Mouse (Mus musculus): ENCODE results near the gene Tmem176a. TPM values are rescaled to one million over a fixed set of nuclear protein-coding genes. Genes with fewer than 3 reads are reported as not detected.

Gene Tmem176a
- polyA plus RNA-seq, 1 experiment from 2014 or later, result 183 TPM

GRCm38 (mm10) chr6:48825016-48825415 is 15.7 kb upstream of the Tmem176a start:
- peak; percentile 90 for ATAC-seq
- WGBS, result 53% methylated on average over 7 of the region's 7 CpGs
- Histone ChIP-seq H3K4me1 (ENCODE audit: control insufficient read depth, insufficient read depth, low read length) (peaks cover 19% of the 10 kb centered on the region; the same call in 1 of the 2 replicates), H3K27me3 (replicated peaks; ENCODE audit: control insufficient read depth, insufficient read depth, low read length) (no peaks in the 10 kb centered on the region), H3K9me3 (ENCODE audit: control insufficient read depth, low read length) (no peaks in the 10 kb centered on the region), H3K9ac (ENCODE audit: low read depth, low read length) (no peak overlapping the region), H3K4me2 (ENCODE audit: low read depth, low read length) (peak overlapping the region; percentile 27; the same call in 1 of the 2 replicates), H3K36me3 (ENCODE audit: control insufficient read depth, insufficient read depth, low read length) (no peaks in the 10 kb centered on the region), H3K27ac (ENCODE audit: low read length) (no peak overlapping the region), H3K4me3 (ENCODE audit: low read length) (no peak overlapping the region)

GRCm38 (mm10) chr6:48828976-48829375 is 11.7 kb upstream of the Tmem176a start:
- Histone ChIP-seq H3K9me3 (ENCODE audit: control insufficient read depth, low read length) (no peaks in the 10 kb centered on the region), H3K9ac (ENCODE audit: low read depth, low read length) (no peak overlapping the region), H3K4me3 (ENCODE audit: low read length) (no peak overlapping the region), H3K4me2 (ENCODE audit: low read depth, low read length) (no peak overlapping the region), H3K36me3 (ENCODE audit: control insufficient read depth, insufficient read depth, low read length) (peaks cover 18% of the 10 kb centered on the region), H3K27ac (ENCODE audit: low read length) (no peak overlapping the region), H3K4me1 (ENCODE audit: control insufficient read depth, insufficient read depth, low read length) (peaks cover 12% of the 10 kb centered on the region; the same call in 1 of the 2 replicates), H3K27me3 (replicated peaks; ENCODE audit: control insufficient read depth, insufficient read depth, low read length) (no peaks in the 10 kb centered on the region)
- ATAC-seq, result no peak
- 59% methylated on average over 1 of the region's 1 CpGs for WGBS

GRCm38 (mm10) chr6:48829651-48830050 is 11.1 kb upstream of the Tmem176a start:
- H3K36me3 ChIP-seq (ENCODE audit: control insufficient read depth, insufficient read depth, low read length), result peaks cover 24% of the 10 kb centered on the region
- no peaks in the 10 kb centered on the region for H3K27me3 ChIP-seq (replicated peaks; ENCODE audit: control insufficient read depth, insufficient read depth, low read length)
- H3K9me3 ChIP-seq (ENCODE audit: control insufficient read depth, low read length), result no peaks in the 10 kb centered on the region
- peak overlapping the region; percentile 23; the same call in 1 of the 2 replicates for H3K27ac ChIP-seq (ENCODE audit: low read length)
- no peak overlapping the region for H3K4me2 ChIP-seq (ENCODE audit: low read depth, low read length)
- H3K9ac ChIP-seq (ENCODE audit: low read depth, low read length), result no peak overlapping the region
- no peak overlapping the region for H3K4me3 ChIP-seq (ENCODE audit: low read length)
- ATAC-seq, result no peak
- H3K4me1 ChIP-seq (ENCODE audit: control insufficient read depth, insufficient read depth, low read length), result peaks cover 9% of the 10 kb centered on the region; the same call in 1 of the 2 replicates

GRCm38 (mm10) chr6:48830241-48830640 is 10.5 kb upstream of the Tmem176a start:
- Histone ChIP-seq H3K27ac (ENCODE audit: low read length) (peak overlapping the region; percentile 23; the same call in 1 of the 2 replicates), H3K9me3 (ENCODE audit: control insufficient read depth, low read length) (no peaks in the 10 kb centered on the region), H3K4me2 (ENCODE audit: low read depth, low read length) (no peak overlapping the region), H3K4me3 (ENCODE audit: low read length) (no peak overlapping the region), H3K27me3 (replicated peaks; ENCODE audit: control insufficient read depth, insufficient read depth, low read length) (no peaks in the 10 kb centered on the region), H3K36me3 (ENCODE audit: control insufficient read depth, insufficient read depth, low read length) (peaks cover 30% of the 10 kb centered on the region), H3K9ac (ENCODE audit: low read depth, low read length) (no peak overlapping the region), H3K4me1 (ENCODE audit: control insufficient read depth, insufficient read depth, low read length) (peaks cover 6% of the 10 kb centered on the region; the same call in 1 of the 2 replicates)
- ATAC-seq, result 0 out of 2 replicates have a peak, but pooled peaks have one; percentile 29
- 17% methylated on average over 1 of the region's 1 CpGs for WGBS

- Histone ChIP-seq H3K9me3 (ENCODE audit: control insufficient read depth, low read length) (no peaks in the 10 kb centered on the region), H3K4me1 (ENCODE audit: control insufficient read depth, insufficient read depth, low read length) (peaks cover 5% of the 10 kb centered on the region; the same call in 1 of the 2 replicates), H3K27ac (ENCODE audit: low read length) (0 out of 2 replicates have a peak overlapping the region, but pooled peaks have one; percentile 1), H3K4me2 (ENCODE audit: low read depth, low read length) (no peak overlapping the region), H3K36me3 (ENCODE audit: control insufficient read depth, insufficient read depth, low read length) (peaks cover 39% of the 10 kb centered on the region), H3K4me3 (ENCODE audit: low read length) (no peak overlapping the region), H3K9ac (ENCODE audit: low read depth, low read length) (no peak overlapping the region), H3K27me3 (replicated peaks; ENCODE audit: control insufficient read depth, insufficient read depth, low read length) (no peaks in the 10 kb centered on the region)
- 84% methylated on average over 5 of the region's 5 CpGs for WGBS
- ATAC-seq, result no peak
These were observed 9.6 kb upstream of the Tmem176a start for GRCm38 (mm10) chr6:48831141-48831540.

GRCm38 (mm10) chr6:48832426-48832825 is 8.3 kb upstream of the Tmem176a start:
- Histone ChIP-seq H3K9me3 (ENCODE audit: control insufficient read depth, low read length) (no peaks in the 10 kb centered on the region), H3K27ac (ENCODE audit: low read length) (no peak overlapping the region), H3K9ac (ENCODE audit: low read depth, low read length) (no peak overlapping the region), H3K4me3 (ENCODE audit: low read length) (no peak overlapping the region), H3K4me2 (ENCODE audit: low read depth, low read length) (no peak overlapping the region), H3K4me1 (ENCODE audit: control insufficient read depth, insufficient read depth, low read length) (peaks cover 5% of the 10 kb centered on the region; the same call in 1 of the 2 replicates), H3K27me3 (replicated peaks; ENCODE audit: control insufficient read depth, insufficient read depth, low read length) (no peaks in the 10 kb centered on the region), H3K36me3 (ENCODE audit: control insufficient read depth, insufficient read depth, low read length) (peaks cover 48% of the 10 kb centered on the region)
- 86% methylated on average over 1 of the region's 1 CpGs for WGBS
- no peak for ATAC-seq

- no peaks in the 10 kb centered on the region for H3K9me3 ChIP-seq (ENCODE audit: control insufficient read depth, low read length)
- 96% methylated on average over 4 of the region's 4 CpGs for WGBS
- no peak overlapping the region for H3K27ac ChIP-seq (ENCODE audit: low read length)
- no peak for ATAC-seq
- H3K4me3 ChIP-seq (ENCODE audit: low read length), result no peak overlapping the region
- H3K4me2 ChIP-seq (ENCODE audit: low read depth, low read length), result no peak overlapping the region
- H3K27me3 ChIP-seq (replicated peaks; ENCODE audit: control insufficient read depth, insufficient read depth, low read length), result no peaks in the 10 kb centered on the region
- peaks cover 56% of the 10 kb centered on the region for H3K36me3 ChIP-seq (ENCODE audit: control insufficient read depth, insufficient read depth, low read length)
- peaks cover 12% of the 10 kb centered on the region for H3K4me1 ChIP-seq (ENCODE audit: control insufficient read depth, insufficient read depth, low read length)
- H3K9ac ChIP-seq (ENCODE audit: low read depth, low read length), result no peak overlapping the region
These were observed 7.2 kb upstream of the Tmem176a start for GRCm38 (mm10) chr6:48833515-48833914.

- Histone ChIP-seq H3K27me3 (replicated peaks; ENCODE audit: control insufficient read depth, insufficient read depth, low read length) (no peaks in the 10 kb centered on the region), H3K9ac (ENCODE audit: low read depth, low read length) (no peak overlapping the region), H3K9me3 (ENCODE audit: control insufficient read depth, low read length) (no peaks in the 10 kb centered on the region), H3K4me3 (ENCODE audit: low read length) (no peak overlapping the region), H3K4me2 (ENCODE audit: low read depth, low read length) (no peak overlapping the region), H3K27ac (ENCODE audit: low read length) (no peak overlapping the region), H3K4me1 (ENCODE audit: control insufficient read depth, insufficient read depth, low read length) (peaks cover 21% of the 10 kb centered on the region), H3K36me3 (ENCODE audit: control insufficient read depth, insufficient read depth, low read length) (peaks cover 56% of the 10 kb centered on the region)
- ATAC-seq, result no peak
- WGBS, result 89% methylated on average over 5 of the region's 5 CpGs
These were observed 5.5 kb upstream of the Tmem176a start for GRCm38 (mm10) chr6:48835241-48835640.

GRCm38 (mm10) chr6:48836146-48836545 is 4.6 kb upstream of the Tmem176a start:
- ATAC-seq, result no peak
- WGBS, result 87% methylated on average over 5 of the region's 5 CpGs

GRCm38 (mm10) chr6:48837516-48837915 is 3.2 kb upstream of the Tmem176a start:
- H3K4me1 ChIP-seq (ENCODE audit: control insufficient read depth, insufficient read depth, low read length), result peaks cover 31% of the 10 kb centered on the region
- H3K9me3 ChIP-seq (ENCODE audit: control insufficient read depth, low read length), result no peaks in the 10 kb centered on the region
- no peaks in the 10 kb centered on the region for H3K27me3 ChIP-seq (replicated peaks; ENCODE audit: control insufficient read depth, insufficient read depth, low read length)
- 83% methylated on average over 7 of the region's 7 CpGs for WGBS
- no peak overlapping the region for H3K4me2 ChIP-seq (ENCODE audit: low read depth, low read length)
- no peak overlapping the region for H3K9ac ChIP-seq (ENCODE audit: low read depth, low read length)
- H3K36me3 ChIP-seq (ENCODE audit: control insufficient read depth, insufficient read depth, low read length), result peaks cover 51% of the 10 kb centered on the region
- no peak overlapping the region for H3K27ac ChIP-seq (ENCODE audit: low read length)
- no peak overlapping the region for H3K4me3 ChIP-seq (ENCODE audit: low read length)
- no peak for ATAC-seq

More at GRCm38 (mm10) chr6:48836146-48836545, 4.6 kb upstream of the Tmem176a start:
- no peak overlapping the region for H3K9ac ChIP-seq (ENCODE audit: low read depth, low read length)
- H3K36me3 ChIP-seq (ENCODE audit: control insufficient read depth, insufficient read depth, low read length), result peaks cover 56% of the 10 kb centered on the region
- H3K27ac ChIP-seq (ENCODE audit: low read length), result no peak overlapping the region
- H3K27me3 ChIP-seq (replicated peaks; ENCODE audit: control insufficient read depth, insufficient read depth, low read length), result no peaks in the 10 kb centered on the region
- no peaks in the 10 kb centered on the region for H3K9me3 ChIP-seq (ENCODE audit: control insufficient read depth, low read length)
- no peak overlapping the region for H3K4me3 ChIP-seq (ENCODE audit: low read length)
- H3K4me1 ChIP-seq (ENCODE audit: control insufficient read depth, insufficient read depth, low read length), result peaks cover 21% of the 10 kb centered on the region
- H3K4me2 ChIP-seq (ENCODE audit: low read depth, low read length), result no peak overlapping the region

Measured in intestine, embryonic 16.5 days (tissue).